Mouse (Mus musculus): ENCODE measurements at regions not wholly inside any gene's neighbourhood (a gene's known extent, or its start where the extent isn't known, plus 50 kb on each side); places are given as distances from the start of the nearest gene placed in this dataset.

DNA sequence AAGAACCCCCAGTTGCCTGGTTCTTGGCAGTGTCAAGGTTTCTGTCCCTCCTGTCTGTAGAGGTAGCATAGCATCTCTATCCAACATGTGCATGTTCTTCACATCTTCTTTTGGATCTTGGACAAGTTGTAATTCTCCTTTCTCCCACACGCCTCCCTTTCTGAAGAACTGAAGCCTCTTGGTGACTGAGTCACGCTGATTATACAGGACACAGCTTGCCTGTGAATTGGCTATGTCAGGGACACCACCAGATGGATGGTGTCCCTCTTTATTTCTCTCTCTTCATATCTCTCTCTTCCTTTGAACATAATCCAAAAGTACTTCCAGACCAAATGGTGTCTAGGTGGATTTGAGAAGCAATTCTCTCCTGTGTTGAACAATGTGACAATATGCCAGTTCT lies 105.9 kb upstream of the Arhgap24 start:
- TF ChIP-seq CTCF (IDR thresholded peaks at IDR 0.05; ENCODE audit: extremely low read depth, insufficient read depth, insufficient read length, insufficient replicate concordance) (no peak), POLR2A (IDR thresholded peaks at IDR 0.05; ENCODE audit: low read depth, low read length) (no peak)

Data from spleen, adult 2 months (tissue).